Mouse (Mus musculus): ENCODE measurements around the gene Efna5. TPM values are rescaled to one million over a fixed set of nuclear protein-coding genes. Genes with fewer than 3 reads are reported as not detected.
A peak's percentile ranks its signal among the peaks of the same experiment; 100 is the strongest.

The Efna5 gene
- polyA plus RNA-seq, 1 experiment from 2014 or later, result 24.5 TPM

DNA sequence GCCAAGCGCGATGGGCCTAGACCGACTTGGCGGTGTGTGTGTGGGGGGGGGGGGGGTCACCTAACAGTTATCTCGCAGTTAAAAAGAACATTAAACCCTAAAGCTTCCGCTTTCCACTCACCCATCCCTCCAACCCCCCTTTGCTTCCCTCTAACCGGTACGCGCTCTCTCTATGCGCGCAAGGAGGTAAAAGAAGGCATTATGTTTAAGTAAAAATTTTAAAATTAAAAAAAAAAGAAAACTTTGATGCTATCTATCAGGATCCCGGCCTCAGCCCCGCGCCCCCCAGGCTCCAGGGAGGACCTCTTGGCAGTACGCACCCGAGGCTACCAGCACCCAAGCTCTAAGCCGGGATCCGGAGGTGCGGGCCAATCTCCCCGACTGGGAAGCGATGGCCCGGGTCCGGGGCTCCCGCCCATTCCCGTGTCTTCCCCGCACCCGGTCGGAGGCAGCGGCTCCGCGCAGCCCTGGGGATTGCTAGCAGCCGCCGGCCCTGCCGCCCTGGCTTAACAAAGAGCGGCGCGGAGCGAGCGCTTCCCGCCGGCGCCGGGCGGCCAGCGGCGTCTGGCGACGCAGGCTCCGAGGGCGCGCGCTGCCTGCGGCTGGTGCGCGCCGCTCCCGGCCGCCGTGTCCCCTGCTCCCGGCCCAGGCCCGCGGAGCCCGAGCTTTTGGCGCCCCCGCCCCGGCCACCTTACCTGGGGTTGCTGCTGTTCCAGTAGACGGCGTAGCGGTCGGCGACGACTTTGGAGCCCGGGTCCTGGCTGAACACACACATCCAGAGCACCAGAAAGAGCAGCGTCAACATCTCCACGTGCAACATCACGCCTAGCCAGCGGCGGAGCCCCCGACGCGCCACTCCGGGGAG lies 574 bp downstream of the Efna5 start:
- Histone ChIP-seq H3K4me3 (peak overlapping the region; percentile 76), H3K36me3 (no peaks in the 10 kb centered on the region), H3K4me2 (peak overlapping the region; percentile 95), H3K4me1 (replicated peaks) (peaks cover 6% of the 10 kb centered on the region; the same call in 1 of the 2 replicates), H3K27ac (ENCODE audit: poor library complexity, severe bottlenecking) (peak overlapping the region; percentile 91), H3K27me3 (replicated peaks) (no peaks in the 10 kb centered on the region), H3K9ac (peak overlapping the region; percentile 89), H3K9me3 (replicated peaks) (no peaks in the 10 kb centered on the region)
- peak; percentile 18; the same call in 1 of the 2 replicates for ATAC-seq (ENCODE audit: insufficient number of reproducible peaks, low FRiP score)
- 1% methylated on average over 75 of the region's 82 CpGs for WGBS

DNA sequence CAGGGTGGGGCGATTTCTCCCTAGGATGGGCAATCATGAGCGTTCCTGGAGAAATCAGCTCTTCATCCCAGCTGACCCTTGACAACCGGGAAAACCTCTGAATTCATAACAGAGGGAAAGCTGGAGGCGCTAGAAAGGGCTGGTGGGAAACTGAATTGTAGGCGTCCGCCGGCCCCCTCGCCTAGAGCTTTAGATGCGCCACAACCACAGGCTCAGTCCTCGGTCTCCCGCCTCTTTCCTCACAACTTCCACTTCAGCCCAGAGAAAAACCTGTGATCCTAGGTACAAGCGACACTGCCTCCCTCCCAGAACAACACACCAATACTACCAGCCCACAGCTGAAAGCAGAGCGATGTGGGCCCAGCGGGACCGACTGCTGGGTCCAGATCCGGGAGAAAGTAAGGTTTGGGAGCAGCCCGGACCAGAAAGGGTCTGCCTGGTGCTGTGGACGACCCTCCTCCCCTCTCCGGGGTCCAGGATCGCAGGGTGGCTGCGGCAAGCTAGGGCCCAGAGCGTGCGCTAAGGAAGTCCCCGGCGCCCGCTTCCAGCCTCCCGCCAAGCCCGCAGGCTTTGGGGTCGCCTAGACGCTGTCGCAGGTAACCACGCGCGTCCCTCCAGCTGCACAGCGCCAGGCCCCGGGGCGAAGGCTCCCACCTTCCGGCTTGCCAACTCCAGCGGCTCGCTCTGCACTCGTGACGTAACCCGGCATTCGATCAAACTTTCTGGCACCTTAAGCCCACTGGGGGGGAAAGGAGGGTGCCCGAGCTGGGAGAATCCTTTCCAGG lies 1.4 kb downstream of the Efna5 start:
- H3K4me2 ChIP-seq, result peak overlapping the region; percentile 95
- H3K4me3 ChIP-seq, result peak overlapping the region; percentile 76
- under 1% methylated on average over 45 of the region's 45 CpGs for WGBS
- H3K36me3 ChIP-seq, result no peaks in the 10 kb centered on the region
- ATAC-seq (ENCODE audit: insufficient number of reproducible peaks, low FRiP score), result no peak
- no peaks in the 10 kb centered on the region for H3K27me3 ChIP-seq (replicated peaks)
- peaks cover 6% of the 10 kb centered on the region; the same call in 1 of the 2 replicates for H3K4me1 ChIP-seq (replicated peaks)
- H3K9ac ChIP-seq, result peak overlapping the region; percentile 89
- H3K9me3 ChIP-seq (replicated peaks), result no peaks in the 10 kb centered on the region
- peak overlapping the region; percentile 91 for H3K27ac ChIP-seq (ENCODE audit: poor library complexity, severe bottlenecking)

DNA sequence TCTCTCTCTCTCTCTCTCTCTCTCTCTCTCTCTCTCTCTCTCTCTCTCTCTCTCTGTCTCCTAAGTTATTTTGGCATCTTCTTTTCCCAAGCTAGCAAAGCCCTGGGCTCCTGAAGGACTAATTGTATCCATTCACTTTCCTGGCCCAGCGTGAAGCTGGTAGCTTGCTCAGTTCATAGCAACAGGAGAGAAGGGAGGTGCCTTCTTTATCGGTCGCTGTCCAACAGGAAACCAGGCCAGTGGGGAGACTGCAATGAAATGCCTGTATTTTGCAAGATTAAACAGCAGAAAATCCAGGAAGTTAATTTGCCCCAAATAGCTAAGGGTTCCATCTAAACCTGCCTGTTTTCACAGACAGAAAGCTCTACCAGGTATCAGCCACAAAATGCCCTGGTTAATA lies 5.4 kb downstream of the Efna5 start:
- Histone ChIP-seq H3K36me3 (no peaks in the 10 kb centered on the region), H3K9me3 (replicated peaks) (no peaks in the 10 kb centered on the region), H3K4me3 (no peak overlapping the region), H3K27me3 (replicated peaks) (no peaks in the 10 kb centered on the region), H3K4me1 (replicated peaks) (peaks cover 10% of the 10 kb centered on the region; the same call in 1 of the 2 replicates), H3K4me2 (no peak overlapping the region), H3K27ac (ENCODE audit: poor library complexity, severe bottlenecking) (no peak overlapping the region), H3K9ac (no peak overlapping the region)
- 6% methylated on average over 3 of the region's 3 CpGs for WGBS
- no peak for ATAC-seq (ENCODE audit: insufficient number of reproducible peaks, low FRiP score)

GRCm38 (mm10) chr17:62871928-62872327 lies 9.2 kb downstream of the Efna5 start:
- Histone ChIP-seq H3K9ac (no peak overlapping the region), H3K9me3 (replicated peaks) (no peaks in the 10 kb centered on the region), H3K36me3 (no peaks in the 10 kb centered on the region), H3K27ac (ENCODE audit: poor library complexity, severe bottlenecking) (no peak overlapping the region), H3K4me3 (no peak overlapping the region), H3K4me1 (replicated peaks) (peaks cover 10% of the 10 kb centered on the region; the same call in 1 of the 2 replicates), H3K4me2 (no peak overlapping the region), H3K27me3 (replicated peaks) (no peaks in the 10 kb centered on the region)
- WGBS, result 50% methylated on average over 3 of the region's 3 CpGs
- no peak for ATAC-seq (ENCODE audit: insufficient number of reproducible peaks, low FRiP score)

- Histone ChIP-seq H3K27me3 (replicated peaks) (no peaks in the 10 kb centered on the region), H3K4me2 (no peak overlapping the region), H3K4me3 (no peak overlapping the region), H3K9me3 (replicated peaks) (no peaks in the 10 kb centered on the region), H3K4me1 (replicated peaks) (peaks cover 10% of the 10 kb centered on the region; the same call in 1 of the 2 replicates), H3K27ac (ENCODE audit: poor library complexity, severe bottlenecking) (no peak overlapping the region), H3K9ac (no peak overlapping the region), H3K36me3 (no peaks in the 10 kb centered on the region)
- no peak for ATAC-seq (ENCODE audit: insufficient number of reproducible peaks, low FRiP score)
- 74% methylated on average over 5 of the region's 5 CpGs for WGBS
Measured at GRCm38 (mm10) chr17:62871191-62871590, 9.9 kb downstream of the Efna5 start.

DNA sequence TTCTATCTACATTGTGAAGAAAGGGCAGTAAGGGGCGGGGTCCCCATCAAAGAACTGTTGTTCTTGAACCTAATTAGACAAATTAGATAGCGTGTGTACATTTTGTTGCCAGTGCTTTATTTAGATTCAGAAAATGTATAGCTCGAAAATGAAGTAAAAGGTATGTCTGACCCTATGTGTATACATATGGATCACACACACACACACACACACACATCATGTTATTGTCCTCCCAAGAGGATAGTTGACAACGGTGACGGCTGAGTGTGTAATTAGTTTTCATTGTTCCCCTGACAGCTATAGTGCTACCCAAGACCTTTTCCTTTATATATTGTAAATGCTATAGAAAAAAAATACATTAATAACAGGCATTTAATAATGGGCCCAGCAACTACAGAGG lies 10.7 kb downstream of the Efna5 start:
- Histone ChIP-seq H3K4me1 (replicated peaks) (0 out of 2 replicates have a peak, but pooled peaks cover 4% of the 10 kb centered on the region), H3K9me3 (replicated peaks) (no peaks in the 10 kb centered on the region), H3K27ac (ENCODE audit: poor library complexity, severe bottlenecking) (no peak overlapping the region), H3K4me3 (no peak overlapping the region), H3K4me2 (no peak overlapping the region), H3K27me3 (replicated peaks) (no peaks in the 10 kb centered on the region), H3K36me3 (no peaks in the 10 kb centered on the region), H3K9ac (no peak overlapping the region)
- ATAC-seq (ENCODE audit: insufficient number of reproducible peaks, low FRiP score), result no peak
- 88% methylated on average over 5 of the region's 5 CpGs for WGBS

DNA sequence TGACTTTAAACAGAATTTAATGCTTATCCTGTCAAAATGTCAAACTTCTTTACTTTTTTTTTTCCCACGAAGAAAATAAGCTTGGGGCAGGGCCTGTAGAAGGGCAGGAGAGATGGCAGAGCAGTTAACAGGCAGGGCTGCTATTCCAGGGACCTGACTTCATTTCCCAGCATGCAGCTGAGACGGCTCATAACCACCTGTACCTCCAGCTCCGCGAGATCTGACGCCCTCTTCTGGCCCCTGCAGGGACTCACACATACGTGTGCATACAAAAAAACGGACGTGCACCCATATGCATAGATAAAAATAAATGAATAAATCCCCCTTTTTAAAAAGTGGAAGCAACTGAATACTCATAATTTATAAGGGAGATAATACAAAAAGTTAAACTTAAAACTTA lies 16.2 kb downstream of the Efna5 start:
- Histone ChIP-seq H3K4me1 (replicated peaks) (peaks cover 25% of the 10 kb centered on the region), H3K4me3 (no peak overlapping the region), H3K4me2 (no peak overlapping the region), H3K27ac (ENCODE audit: poor library complexity, severe bottlenecking) (no peak overlapping the region), H3K27me3 (replicated peaks) (no peaks in the 10 kb centered on the region), H3K36me3 (no peaks in the 10 kb centered on the region), H3K9ac (no peak overlapping the region), H3K9me3 (replicated peaks) (no peaks in the 10 kb centered on the region)
- no peak for ATAC-seq (ENCODE audit: insufficient number of reproducible peaks, low FRiP score)
- WGBS, result 83% methylated on average over 8 of the region's 8 CpGs

GRCm38 (mm10) chr17:62863004-62863403 lies 18.1 kb downstream of the Efna5 start:
- WGBS, result 61% methylated on average over 3 of the region's 3 CpGs
- H3K4me3 ChIP-seq, result no peak overlapping the region
- ATAC-seq (ENCODE audit: insufficient number of reproducible peaks, low FRiP score), result no peak
- peak overlapping the region; percentile 70 for H3K27ac ChIP-seq (ENCODE audit: poor library complexity, severe bottlenecking)
- no peaks in the 10 kb centered on the region for H3K27me3 ChIP-seq (replicated peaks)
- H3K4me1 ChIP-seq (replicated peaks), result peaks cover 27% of the 10 kb centered on the region
- H3K36me3 ChIP-seq, result no peaks in the 10 kb centered on the region
- H3K9me3 ChIP-seq (replicated peaks), result no peaks in the 10 kb centered on the region
- no peak overlapping the region; the same call in 1 of the 2 replicates for H3K9ac ChIP-seq
- H3K4me2 ChIP-seq, result peak overlapping the region; percentile 54

DNA sequence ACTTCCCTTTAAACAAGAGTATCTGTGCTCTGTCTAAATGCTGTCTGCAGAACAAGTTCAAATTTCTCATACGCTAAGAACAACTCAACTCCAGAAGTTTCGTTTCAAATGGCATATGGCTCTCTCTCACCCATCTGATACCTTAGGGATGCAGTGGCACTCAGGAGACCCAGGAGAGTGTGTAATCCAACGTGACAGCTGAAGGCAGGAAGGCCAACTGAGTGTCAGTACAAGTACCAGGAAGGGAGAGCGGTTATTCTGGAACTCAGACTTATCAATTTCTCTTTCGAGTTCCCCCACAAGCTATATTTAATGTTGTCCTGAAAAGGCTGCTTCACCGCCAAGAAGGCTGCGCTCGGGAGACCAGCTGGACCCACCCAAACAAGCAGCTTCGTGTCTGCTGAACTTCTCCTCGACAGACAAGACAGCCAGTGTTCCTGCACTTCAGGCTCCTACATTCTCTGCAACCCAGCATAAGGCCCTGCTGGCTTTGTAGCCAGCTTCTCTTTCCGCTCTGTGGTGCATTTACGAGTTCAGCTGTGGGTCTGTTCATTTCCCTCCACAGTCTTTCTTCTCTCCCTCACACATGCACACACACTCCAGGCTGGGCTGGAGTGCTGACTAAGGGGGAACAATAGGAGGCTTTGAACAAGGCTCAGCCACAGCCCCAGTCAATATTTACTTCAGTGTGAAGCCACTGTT lies 18.7 kb downstream of the Efna5 start:
- 0 out of 2 replicates have a peak, but pooled peaks have one; percentile 29 for ATAC-seq (ENCODE audit: insufficient number of reproducible peaks, low FRiP score)
- no peaks in the 10 kb centered on the region for H3K9me3 ChIP-seq (replicated peaks)

GRCm38 (mm10) chr17:62857275-62857674 lies 23.8 kb downstream of the Efna5 start:
- 77% methylated on average over 8 of the region's 8 CpGs for WGBS
- no peaks in the 10 kb centered on the region for H3K27me3 ChIP-seq (replicated peaks)
- no peak for ATAC-seq (ENCODE audit: insufficient number of reproducible peaks, low FRiP score)
- no peak overlapping the region for H3K9ac ChIP-seq
- H3K4me2 ChIP-seq, result no peak overlapping the region
- no peak overlapping the region for H3K27ac ChIP-seq (ENCODE audit: poor library complexity, severe bottlenecking)
- no peak overlapping the region for H3K4me3 ChIP-seq
- no peaks in the 10 kb centered on the region for H3K36me3 ChIP-seq
- no peaks in the 10 kb centered on the region for H3K9me3 ChIP-seq (replicated peaks)
- H3K4me1 ChIP-seq (replicated peaks), result peaks cover 32% of the 10 kb centered on the region

More for the DNA sequence above, 18.7 kb downstream of the Efna5 start:
- H3K36me3 ChIP-seq, result no peaks in the 10 kb centered on the region
- H3K27ac ChIP-seq (ENCODE audit: poor library complexity, severe bottlenecking), result peak overlapping the region; percentile 70
- peak overlapping the region; percentile 54 for H3K4me2 ChIP-seq
- H3K4me3 ChIP-seq, result peak overlapping the region; percentile 14; the same call in 1 of the 2 replicates
- H3K4me1 ChIP-seq (replicated peaks), result peaks cover 27% of the 10 kb centered on the region
- no peaks in the 10 kb centered on the region for H3K27me3 ChIP-seq (replicated peaks)
- peak overlapping the region; percentile 67; the same call in 1 of the 2 replicates for H3K9ac ChIP-seq
- 16% methylated on average over 12 of the region's 12 CpGs for WGBS

All from heart, embryonic 12.5 days (tissue).